Mouse (Mus musculus): ENCODE data around the gene Asgr1. TPM values are rescaled to one million over a fixed set of nuclear protein-coding genes. Genes with fewer than 3 reads are reported as not detected.

Asgr1 gene
- polyA plus RNA-seq, 1 experiment from 2014 or later: 2.9 TPM

- no peaks in the 10 kb centered on the region for H3K9me3 ChIP-seq (replicated peaks; ENCODE audit: low read length)
- H3K36me3 ChIP-seq (ENCODE audit: insufficient read depth, low read length): no peaks in the 10 kb centered on the region
- no peaks in the 10 kb centered on the region for H3K27me3 ChIP-seq (ENCODE audit: insufficient read depth, low read length)
- DNase-seq (ENCODE audit: low spot score) (peak; percentile 99), ATAC-seq (replicated peaks; ENCODE audit: low FRiP score, low read depth) (peak; percentile 83)
- H3K27ac ChIP-seq: peak overlapping the region; percentile 72
- peak overlapping the region; percentile 92 for H3K4me2 ChIP-seq (ENCODE audit: low read length)
- no peak for TF ChIP-seq CTCF (IDR thresholded peaks at IDR 0.05; ENCODE audit: low read depth)
- H3K9ac ChIP-seq (ENCODE audit: low read depth, low read length): peak overlapping the region; percentile 31; the same call in 1 of the 2 replicates
- 2% methylated on average over 40 of the region's 40 CpGs for WGBS
- peaks cover 31% of the 10 kb centered on the region for H3K4me1 ChIP-seq (replicated peaks; ENCODE audit: insufficient read depth, low read length)
- H3K4me3 ChIP-seq (replicated peaks; ENCODE audit: low read depth, low read length): peak overlapping the region; percentile 56
These were observed 32.4 kb upstream of the Asgr1 start for GRCm38 (mm10) chr11:70021264-70022132.

GRCm38 (mm10) chr11:70023481-70024150 lies 30.3 kb upstream of the Asgr1 start:
- WGBS: 9% methylated on average over 22 of the region's 29 CpGs
- H3K9me3 ChIP-seq (replicated peaks; ENCODE audit: low read length): no peaks in the 10 kb centered on the region
- H3K36me3 ChIP-seq (ENCODE audit: insufficient read depth, low read length): no peaks in the 10 kb centered on the region
- H3K27ac ChIP-seq: no peak overlapping the region
- no peak for TF ChIP-seq CTCF (IDR thresholded peaks at IDR 0.05; ENCODE audit: low read depth)
- ATAC-seq (replicated peaks; ENCODE audit: low FRiP score, low read depth): no peak
- no peaks in the 10 kb centered on the region for H3K27me3 ChIP-seq (ENCODE audit: insufficient read depth, low read length)
- H3K4me2 ChIP-seq (ENCODE audit: low read length): peak overlapping the region; percentile 53
- peak overlapping the region; percentile 35; the same call in 1 of the 2 replicates for H3K9ac ChIP-seq (ENCODE audit: low read depth, low read length)
- DNase-seq (ENCODE audit: low spot score): peak; percentile 60
- peaks cover 43% of the 10 kb centered on the region for H3K4me1 ChIP-seq (replicated peaks; ENCODE audit: insufficient read depth, low read length)
- H3K4me3 ChIP-seq (replicated peaks; ENCODE audit: low read depth, low read length): peak overlapping the region; percentile 23

GRCm38 (mm10) chr11:70024151-70024514 lies 29.8 kb upstream of the Asgr1 start:
- Histone ChIP-seq H3K4me1 (replicated peaks; ENCODE audit: insufficient read depth, low read length) (peaks cover 39% of the 10 kb centered on the region), H3K27ac (no peak overlapping the region), H3K27me3 (ENCODE audit: insufficient read depth, low read length) (no peaks in the 10 kb centered on the region), H3K4me2 (ENCODE audit: low read length) (peak overlapping the region; percentile 53), H3K9ac (ENCODE audit: low read depth, low read length) (no peak overlapping the region; the same call in 1 of the 2 replicates), H3K36me3 (ENCODE audit: insufficient read depth, low read length) (no peaks in the 10 kb centered on the region), H3K4me3 (replicated peaks; ENCODE audit: low read depth, low read length) (peak overlapping the region; percentile 23), H3K9me3 (replicated peaks; ENCODE audit: low read length) (no peaks in the 10 kb centered on the region)
- DNase-seq (ENCODE audit: low spot score) (no peak), ATAC-seq (replicated peaks; ENCODE audit: low FRiP score, low read depth) (no peak)
- no peak for TF ChIP-seq CTCF (IDR thresholded peaks at IDR 0.05; ENCODE audit: low read depth)
- 24% methylated on average over 6 of the region's 6 CpGs for WGBS

GRCm38 (mm10) chr11:70026689-70027088 lies 27.2 kb upstream of the Asgr1 start:
- no peaks in the 10 kb centered on the region for H3K9me3 ChIP-seq (replicated peaks; ENCODE audit: low read length)
- peak overlapping the region; percentile 30 for H3K4me3 ChIP-seq (replicated peaks; ENCODE audit: low read depth, low read length)
- peak overlapping the region; percentile 31; the same call in 1 of the 2 replicates for H3K9ac ChIP-seq (ENCODE audit: low read depth, low read length)
- H3K27me3 ChIP-seq (ENCODE audit: insufficient read depth, low read length): no peaks in the 10 kb centered on the region
- WGBS: 2% methylated on average over 19 of the region's 19 CpGs
- H3K4me1 ChIP-seq (replicated peaks; ENCODE audit: insufficient read depth, low read length): peaks cover 45% of the 10 kb centered on the region
- 0 out of 2 replicates have a peak overlapping the region, but pooled peaks have one; percentile 8 for H3K27ac ChIP-seq
- DNase-seq (ENCODE audit: low spot score) (peak; percentile 91), ATAC-seq (replicated peaks; ENCODE audit: low FRiP score, low read depth) (peak; percentile 71)
- peaks cover 9% of the 10 kb centered on the region for H3K36me3 ChIP-seq (ENCODE audit: insufficient read depth, low read length)
- TF ChIP-seq CTCF (IDR thresholded peaks at IDR 0.05; ENCODE audit: low read depth): no peak
- peak overlapping the region; percentile 58 for H3K4me2 ChIP-seq (ENCODE audit: low read length)

- Histone ChIP-seq H3K4me3 (replicated peaks; ENCODE audit: low read depth, low read length) (no peak overlapping the region; the same call in 1 of the 2 replicates), H3K27me3 (ENCODE audit: insufficient read depth, low read length) (no peaks in the 10 kb centered on the region), H3K4me1 (replicated peaks; ENCODE audit: insufficient read depth, low read length) (peaks cover 45% of the 10 kb centered on the region), H3K9ac (ENCODE audit: low read depth, low read length) (0 out of 2 replicates have a peak overlapping the region, but pooled peaks have one; percentile 27), H3K27ac (no peak overlapping the region), H3K36me3 (ENCODE audit: insufficient read depth, low read length) (peaks cover 17% of the 10 kb centered on the region), H3K4me2 (ENCODE audit: low read length) (peak overlapping the region; percentile 58), H3K9me3 (replicated peaks; ENCODE audit: low read length) (no peaks in the 10 kb centered on the region)
- ATAC-seq (replicated peaks; ENCODE audit: low FRiP score, low read depth) (no peak), DNase-seq (ENCODE audit: low spot score) (peak; percentile 56)
- WGBS: 24% methylated on average over 9 of the region's 9 CpGs
- TF ChIP-seq CTCF (IDR thresholded peaks at IDR 0.05; ENCODE audit: low read depth): no peak
These were observed 26.5 kb upstream of the Asgr1 start for GRCm38 (mm10) chr11:70027397-70027796.
